Mouse (Mus musculus): ENCODE data around the gene Fam83c. TPM values are rescaled to one million over a fixed set of nuclear protein-coding genes. Genes with fewer than 3 reads are reported as not detected.

Gene Fam83c
- 0.19 and 0.20 TPM in 2 replicates for polyA plus RNA-seq (2014; fragmentation: Nextera tagmentation; extraction: Ambion mirVana)

DNA sequence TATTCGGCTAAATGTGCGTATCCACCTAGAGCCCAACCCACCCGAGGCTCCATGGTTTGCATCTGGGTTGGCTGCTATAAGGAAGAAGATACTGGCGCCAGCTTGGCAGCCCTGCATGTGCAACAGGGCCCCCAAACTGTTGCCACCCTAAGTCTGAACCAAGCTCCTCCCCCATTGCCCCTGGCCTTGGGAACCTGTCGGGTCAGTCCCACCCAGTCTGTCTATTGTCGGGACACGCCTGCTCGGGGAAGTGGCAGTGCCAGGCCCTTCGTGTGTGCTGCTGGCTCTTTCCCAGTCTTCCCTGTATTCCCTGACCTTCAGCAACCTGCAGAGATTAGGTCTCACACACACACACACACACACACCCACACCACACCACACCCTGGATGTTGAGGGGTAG, at the start of gene Fam83c:
Fam83c (minus strand) TSS at position 123 of the 400 bp plus-strand sequence.
- 60% methylated on average over 9 of the region's 9 CpGs for WGBS
- Histone ChIP-seq H3K27me3 (ENCODE audit: control insufficient read depth, insufficient read depth, low read length) (no peaks in the 10 kb centered on the region), H3K4me3 (ENCODE audit: low read depth, low read length) (no peak within 1 kb of the TSS), H3K27ac (ENCODE audit: low read depth, low read length) (no peak within 1 kb of the TSS), H3K36me3 (ENCODE audit: control insufficient read depth, insufficient read depth, low read length) (no peaks in the 10 kb centered on the region), H3K4me2 (replicated peaks; ENCODE audit: low read depth, low read length) (no peak within 1 kb of the TSS), H3K9me3 (ENCODE audit: control insufficient read depth, low read length) (no peaks in the 10 kb centered on the region), H3K4me1 (replicated peaks; ENCODE audit: control insufficient read depth, insufficient read depth, low read length) (no peaks in the 10 kb centered on the region), H3K9ac (ENCODE audit: low read depth, low read length) (no peak within 1 kb of the TSS)
- ATAC-seq (ENCODE audit: low FRiP score) (no peak), DNase-seq (ENCODE audit: low spot score) (no peak)

DNA sequence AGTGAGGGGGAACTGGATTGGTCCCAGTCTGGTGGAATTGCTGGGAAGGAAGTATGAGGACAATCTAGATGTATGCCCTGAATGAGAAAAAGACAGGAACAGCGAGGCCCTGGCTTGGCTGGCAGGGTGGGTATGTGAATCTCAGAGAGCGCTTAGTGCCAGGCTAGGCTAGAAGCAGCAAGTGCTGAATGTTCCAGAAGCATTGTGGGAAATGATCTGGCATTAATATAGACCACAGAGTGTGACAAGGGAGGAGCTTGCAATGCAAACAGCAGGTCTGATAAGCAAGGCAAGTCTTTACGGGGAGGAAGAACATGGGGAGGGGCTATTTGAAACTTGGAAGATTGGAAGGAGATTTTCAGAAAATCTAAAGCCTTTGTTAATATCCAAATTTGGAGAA, 47.4 kb upstream of the Fam83c start:
- Histone ChIP-seq H3K4me2 (replicated peaks; ENCODE audit: low read depth, low read length) (no peak overlapping the region), H3K9me3 (ENCODE audit: control insufficient read depth, low read length) (no peaks in the 10 kb centered on the region), H3K9ac (ENCODE audit: low read depth, low read length) (no peak overlapping the region), H3K27me3 (ENCODE audit: control insufficient read depth, insufficient read depth, low read length) (no peaks in the 10 kb centered on the region), H3K4me3 (ENCODE audit: low read depth, low read length) (no peak overlapping the region), H3K4me1 (replicated peaks; ENCODE audit: control insufficient read depth, insufficient read depth, low read length) (no peaks in the 10 kb centered on the region), H3K36me3 (ENCODE audit: control insufficient read depth, insufficient read depth, low read length) (0 out of 2 replicates have a peak, but pooled peaks cover under 1% of the 10 kb centered on the region), H3K27ac (ENCODE audit: low read depth, low read length) (no peak overlapping the region)
- ATAC-seq (ENCODE audit: low FRiP score) (no peak), DNase-seq (ENCODE audit: low spot score) (no peak)
- WGBS = 92% methylated on average over 3 of the region's 3 CpGs

DNA sequence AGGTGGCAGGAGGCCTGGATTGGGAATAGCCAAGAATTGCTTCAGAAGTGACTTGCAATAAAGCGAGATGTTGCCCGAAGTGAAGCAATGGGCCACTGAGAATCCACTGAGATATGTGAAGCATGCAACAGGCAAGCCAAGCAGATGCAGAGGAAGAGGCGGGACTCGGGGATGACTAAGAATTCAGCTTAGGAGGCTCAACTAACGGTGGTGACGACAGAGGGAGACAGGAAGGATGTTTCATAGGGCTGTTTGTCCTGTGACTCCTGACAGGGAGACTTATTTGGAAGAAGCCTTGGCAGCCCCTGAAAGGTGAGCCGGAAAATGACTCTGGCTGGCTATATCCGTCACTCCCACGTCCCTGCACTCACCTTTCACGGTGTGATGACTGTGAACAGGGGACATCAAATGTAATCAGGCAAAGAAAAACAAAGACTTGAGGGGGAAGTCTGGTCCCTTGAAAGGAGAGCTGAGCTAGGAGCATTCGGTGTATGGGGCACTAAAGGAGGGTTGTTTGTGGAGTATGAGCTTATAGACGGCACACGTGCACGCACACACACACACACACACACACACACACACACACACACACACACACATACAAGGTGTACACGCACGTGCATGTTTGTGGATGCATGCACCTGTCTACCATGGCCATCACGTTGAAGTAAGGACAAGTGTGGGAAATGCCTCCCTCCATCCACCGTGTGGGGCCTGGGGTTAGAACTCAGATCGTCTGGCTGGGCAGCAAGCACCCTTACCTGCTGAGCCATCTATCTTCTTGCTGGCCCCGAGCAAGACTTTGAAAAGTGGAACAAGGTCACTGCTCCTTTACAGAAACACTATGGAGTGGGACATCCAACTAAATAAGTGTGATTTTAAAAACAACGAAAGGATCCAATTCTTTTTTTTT, 44.6 kb upstream of the Fam83c start:
- no peak for ATAC-seq (ENCODE audit: low FRiP score)
- no peak for DNase-seq (ENCODE audit: low spot score)

GRCm38 (mm10) chr2:155873636-155874035, 39.0 kb upstream of the Fam83c start:
- DNase-seq (ENCODE audit: low spot score) = no peak
- ATAC-seq (ENCODE audit: low FRiP score) = no peak
- Histone ChIP-seq H3K9me3 (ENCODE audit: control insufficient read depth, low read length) (no peaks in the 10 kb centered on the region), H3K27me3 (ENCODE audit: control insufficient read depth, insufficient read depth, low read length) (no peaks in the 10 kb centered on the region), H3K9ac (ENCODE audit: low read depth, low read length) (no peak overlapping the region), H3K27ac (ENCODE audit: low read depth, low read length) (no peak overlapping the region), H3K4me3 (ENCODE audit: low read depth, low read length) (no peak overlapping the region), H3K36me3 (ENCODE audit: control insufficient read depth, insufficient read depth, low read length) (0 out of 2 replicates have a peak, but pooled peaks cover 2% of the 10 kb centered on the region), H3K4me1 (replicated peaks; ENCODE audit: control insufficient read depth, insufficient read depth, low read length) (no peaks in the 10 kb centered on the region), H3K4me2 (replicated peaks; ENCODE audit: low read depth, low read length) (no peak overlapping the region)
- 91% methylated on average over 6 of the region's 6 CpGs for WGBS

More for the DNA sequence above, 44.6 kb upstream of the Fam83c start:
- no peak overlapping the region for H3K27ac ChIP-seq (ENCODE audit: low read depth, low read length)
- no peaks in the 10 kb centered on the region for H3K4me1 ChIP-seq (replicated peaks; ENCODE audit: control insufficient read depth, insufficient read depth, low read length)
- 91% methylated on average over 21 of the region's 21 CpGs for WGBS
- H3K36me3 ChIP-seq (ENCODE audit: control insufficient read depth, insufficient read depth, low read length) = 0 out of 2 replicates have a peak, but pooled peaks cover 2% of the 10 kb centered on the region
- H3K4me2 ChIP-seq (replicated peaks; ENCODE audit: low read depth, low read length) = no peak overlapping the region
- no peaks in the 10 kb centered on the region for H3K27me3 ChIP-seq (ENCODE audit: control insufficient read depth, insufficient read depth, low read length)
- H3K9me3 ChIP-seq (ENCODE audit: control insufficient read depth, low read length) = no peaks in the 10 kb centered on the region
- H3K4me3 ChIP-seq (ENCODE audit: low read depth, low read length) = no peak overlapping the region
- H3K9ac ChIP-seq (ENCODE audit: low read depth, low read length) = no peak overlapping the region

- no peak overlapping the region for H3K9ac ChIP-seq (ENCODE audit: low read depth, low read length)
- DNase-seq (ENCODE audit: low spot score) = no peak
- no peak overlapping the region; the same call in 1 of the 2 replicates for H3K27ac ChIP-seq (ENCODE audit: low read depth, low read length)
- no peaks in the 10 kb centered on the region for H3K9me3 ChIP-seq (ENCODE audit: control insufficient read depth, low read length)
- H3K4me1 ChIP-seq (replicated peaks; ENCODE audit: control insufficient read depth, insufficient read depth, low read length) = no peaks in the 10 kb centered on the region
- no peak overlapping the region for H3K4me2 ChIP-seq (replicated peaks; ENCODE audit: low read depth, low read length)
- H3K36me3 ChIP-seq (ENCODE audit: control insufficient read depth, insufficient read depth, low read length) = 0 out of 2 replicates have a peak, but pooled peaks cover 2% of the 10 kb centered on the region
- no peak overlapping the region for H3K4me3 ChIP-seq (ENCODE audit: low read depth, low read length)
- no peak for ATAC-seq (ENCODE audit: low FRiP score)
- H3K27me3 ChIP-seq (ENCODE audit: control insufficient read depth, insufficient read depth, low read length) = no peaks in the 10 kb centered on the region
- WGBS = 68% methylated on average over 10 of the region's 10 CpGs
These were observed 38.4 kb upstream of the Fam83c start for GRCm38 (mm10) chr2:155872930-155873507.

- Histone ChIP-seq H3K4me1 (replicated peaks; ENCODE audit: control insufficient read depth, insufficient read depth, low read length) (no peaks in the 10 kb centered on the region), H3K27me3 (ENCODE audit: control insufficient read depth, insufficient read depth, low read length) (no peaks in the 10 kb centered on the region), H3K27ac (ENCODE audit: low read depth, low read length) (peak overlapping the region; percentile 52), H3K36me3 (ENCODE audit: control insufficient read depth, insufficient read depth, low read length) (0 out of 2 replicates have a peak, but pooled peaks cover 2% of the 10 kb centered on the region), H3K9me3 (ENCODE audit: control insufficient read depth, low read length) (no peaks in the 10 kb centered on the region), H3K4me2 (replicated peaks; ENCODE audit: low read depth, low read length) (no peak overlapping the region), H3K9ac (ENCODE audit: low read depth, low read length) (no peak overlapping the region), H3K4me3 (ENCODE audit: low read depth, low read length) (no peak overlapping the region)
- DNase-seq (ENCODE audit: low spot score) (no peak), ATAC-seq (ENCODE audit: low FRiP score) (no peak)
- WGBS = 80% methylated on average over 8 of the region's 8 CpGs
These were observed 37.8 kb upstream of the Fam83c start for GRCm38 (mm10) chr2:155872486-155872885.

GRCm38 (mm10) chr2:155869772-155870171, 35.1 kb upstream of the Fam83c start:
- Histone ChIP-seq H3K27ac (ENCODE audit: low read depth, low read length) (no peak overlapping the region), H3K4me2 (replicated peaks; ENCODE audit: low read depth, low read length) (no peak overlapping the region), H3K4me3 (ENCODE audit: low read depth, low read length) (no peak overlapping the region), H3K4me1 (replicated peaks; ENCODE audit: control insufficient read depth, insufficient read depth, low read length) (no peaks in the 10 kb centered on the region), H3K9ac (ENCODE audit: low read depth, low read length) (no peak overlapping the region), H3K27me3 (ENCODE audit: control insufficient read depth, insufficient read depth, low read length) (no peaks in the 10 kb centered on the region), H3K9me3 (ENCODE audit: control insufficient read depth, low read length) (no peaks in the 10 kb centered on the region), H3K36me3 (ENCODE audit: control insufficient read depth, insufficient read depth, low read length) (no peaks in the 10 kb centered on the region)
- DNase-seq (ENCODE audit: low spot score) (no peak), ATAC-seq (ENCODE audit: low FRiP score) (no peak)
- WGBS = 82% methylated on average over 5 of the region's 5 CpGs

DNA sequence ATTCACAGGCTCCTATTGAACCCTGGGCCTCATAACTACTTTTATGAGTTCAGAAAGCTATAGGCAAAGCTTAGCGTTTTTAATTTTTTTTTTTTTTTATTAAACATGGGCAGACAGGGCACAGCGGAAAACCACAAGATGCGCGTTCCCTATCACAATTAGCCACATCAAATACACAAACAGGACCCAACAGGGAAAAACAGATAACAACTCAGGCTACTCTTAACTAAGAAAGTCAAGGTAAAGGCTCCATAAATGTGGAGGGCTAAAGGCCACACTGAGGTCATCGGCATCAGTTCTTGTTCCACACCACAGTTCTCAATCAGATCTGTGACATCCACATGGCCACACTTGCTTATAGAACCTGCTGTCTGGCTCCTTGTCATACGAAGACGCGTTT, 33.7 kb upstream of the Fam83c start:
- ATAC-seq (ENCODE audit: low FRiP score) (no peak), DNase-seq (ENCODE audit: low spot score) (no peak)
- Histone ChIP-seq H3K9me3 (ENCODE audit: control insufficient read depth, low read length) (no peaks in the 10 kb centered on the region), H3K4me3 (ENCODE audit: low read depth, low read length) (no peak overlapping the region), H3K4me1 (replicated peaks; ENCODE audit: control insufficient read depth, insufficient read depth, low read length) (no peaks in the 10 kb centered on the region), H3K36me3 (ENCODE audit: control insufficient read depth, insufficient read depth, low read length) (no peaks in the 10 kb centered on the region), H3K27me3 (ENCODE audit: control insufficient read depth, insufficient read depth, low read length) (no peaks in the 10 kb centered on the region), H3K4me2 (replicated peaks; ENCODE audit: low read depth, low read length) (no peak overlapping the region), H3K27ac (ENCODE audit: low read depth, low read length) (no peak overlapping the region), H3K9ac (ENCODE audit: low read depth, low read length) (no peak overlapping the region)
- 97% methylated on average over 8 of the region's 8 CpGs for WGBS
